Mouse (Mus musculus): Measurements from ENCODE around the gene Ncdn. TPM values are rescaled to one million over a fixed set of nuclear protein-coding genes. Genes with fewer than 3 reads are reported as not detected.

The Ncdn gene
- polyA plus RNA-seq, 1 experiment from 2014 or later: 28.4 TPM

- Histone ChIP-seq H3K9ac (ENCODE audit: low read depth, low read length) (no peak overlapping the region), H3K4me3 (ENCODE audit: low read depth, low read length) (no peak overlapping the region), H3K4me2 (ENCODE audit: low read depth, low read length) (no peak overlapping the region), H3K27me3 (replicated peaks; ENCODE audit: control insufficient read depth, insufficient read depth, low read length) (no peaks in the 10 kb centered on the region), H3K9me3 (ENCODE audit: control insufficient read depth, low read length) (no peaks in the 10 kb centered on the region), H3K36me3 (ENCODE audit: control insufficient read depth, insufficient read depth, low read length) (peaks cover 39% of the 10 kb centered on the region), H3K27ac (replicated peaks; ENCODE audit: low read depth, low read length) (no peak overlapping the region), H3K4me1 (ENCODE audit: control insufficient read depth, insufficient read depth, low read length) (0 out of 2 replicates have a peak, but pooled peaks cover 8% of the 10 kb centered on the region)
- DNase-seq (ENCODE audit: low spot score) (no peak), ATAC-seq (ENCODE audit: low read depth) (no peak)
- 82% methylated on average over 5 of the region's 5 CpGs for WGBS
These were observed 5.1 kb upstream of the Ncdn start for GRCm38 (mm10) chr4:126758299-126758698.

GRCm38 (mm10) chr4:126756766-126757165 is 3.5 kb upstream of the Ncdn start:
- no peak for ATAC-seq (ENCODE audit: low read depth)

GRCm38 (mm10) chr4:126754736-126755374 is 1.6 kb upstream of the Ncdn start:
- Histone ChIP-seq H3K36me3 (ENCODE audit: control insufficient read depth, insufficient read depth, low read length) (peaks cover 21% of the 10 kb centered on the region; the same call in 1 of the 2 replicates), H3K27me3 (replicated peaks; ENCODE audit: control insufficient read depth, insufficient read depth, low read length) (no peaks in the 10 kb centered on the region), H3K4me1 (ENCODE audit: control insufficient read depth, insufficient read depth, low read length) (peaks cover 26% of the 10 kb centered on the region), H3K9ac (ENCODE audit: low read depth, low read length) (peak overlapping the region; percentile 85; the same call in 1 of the 2 replicates), H3K4me2 (ENCODE audit: low read depth, low read length) (peak overlapping the region; percentile 99), H3K27ac (replicated peaks; ENCODE audit: low read depth, low read length) (no peak overlapping the region), H3K4me3 (ENCODE audit: low read depth, low read length) (peak overlapping the region; percentile 92), H3K9me3 (ENCODE audit: control insufficient read depth, low read length) (no peaks in the 10 kb centered on the region)
- ATAC-seq (ENCODE audit: low read depth) (no peak), DNase-seq (ENCODE audit: low spot score) (no peak)
- 47% methylated on average over 12 of the region's 12 CpGs for WGBS

More at GRCm38 (mm10) chr4:126756766-126757165, 3.5 kb upstream of the Ncdn start:
- Histone ChIP-seq H3K36me3 (ENCODE audit: control insufficient read depth, insufficient read depth, low read length) (peaks cover 33% of the 10 kb centered on the region), H3K27me3 (replicated peaks; ENCODE audit: control insufficient read depth, insufficient read depth, low read length) (no peaks in the 10 kb centered on the region), H3K9ac (ENCODE audit: low read depth, low read length) (no peak overlapping the region), H3K4me3 (ENCODE audit: low read depth, low read length) (no peak overlapping the region), H3K9me3 (ENCODE audit: control insufficient read depth, low read length) (no peaks in the 10 kb centered on the region), H3K4me2 (ENCODE audit: low read depth, low read length) (no peak overlapping the region), H3K27ac (replicated peaks; ENCODE audit: low read depth, low read length) (no peak overlapping the region), H3K4me1 (ENCODE audit: control insufficient read depth, insufficient read depth, low read length) (peaks cover 17% of the 10 kb centered on the region)
- WGBS: 73% methylated on average over 4 of the region's 4 CpGs
- no peak for DNase-seq (ENCODE audit: low spot score)

- no peaks in the 10 kb centered on the region for H3K9me3 ChIP-seq (ENCODE audit: control insufficient read depth, low read length)
- no peak for DNase-seq (ENCODE audit: low spot score)
- H3K4me1 ChIP-seq (ENCODE audit: control insufficient read depth, insufficient read depth, low read length): peaks cover 28% of the 10 kb centered on the region
- peak overlapping the region; percentile 92 for H3K4me3 ChIP-seq (ENCODE audit: low read depth, low read length)
- H3K27me3 ChIP-seq (replicated peaks; ENCODE audit: control insufficient read depth, insufficient read depth, low read length): no peaks in the 10 kb centered on the region
- peak overlapping the region; percentile 85 for H3K9ac ChIP-seq (ENCODE audit: low read depth, low read length)
- peak overlapping the region; percentile 99 for H3K4me2 ChIP-seq (ENCODE audit: low read depth, low read length)
- H3K27ac ChIP-seq (replicated peaks; ENCODE audit: low read depth, low read length): peak overlapping the region; percentile 92
- under 1% methylated on average over 12 of the region's 12 CpGs for WGBS
- H3K36me3 ChIP-seq (ENCODE audit: control insufficient read depth, insufficient read depth, low read length): peaks cover 22% of the 10 kb centered on the region; the same call in 1 of the 2 replicates
- no peak for ATAC-seq (ENCODE audit: low read depth)
These were observed 983 bp upstream of the Ncdn start for GRCm38 (mm10) chr4:126754231-126754611.

- Histone ChIP-seq H3K4me1 (ENCODE audit: control insufficient read depth, insufficient read depth, low read length) (peaks cover 28% of the 10 kb centered on the region), H3K4me2 (ENCODE audit: low read depth, low read length) (peak overlapping the region; percentile 99), H3K27me3 (replicated peaks; ENCODE audit: control insufficient read depth, insufficient read depth, low read length) (no peaks in the 10 kb centered on the region), H3K4me3 (ENCODE audit: low read depth, low read length) (peak overlapping the region; percentile 92), H3K27ac (replicated peaks; ENCODE audit: low read depth, low read length) (peak overlapping the region; percentile 92; the same call in 1 of the 2 replicates), H3K36me3 (ENCODE audit: control insufficient read depth, insufficient read depth, low read length) (peaks cover 27% of the 10 kb centered on the region), H3K9me3 (ENCODE audit: control insufficient read depth, low read length) (no peaks in the 10 kb centered on the region), H3K9ac (ENCODE audit: low read depth, low read length) (peak overlapping the region; percentile 85)
- under 1% methylated on average over 23 of the region's 23 CpGs for WGBS
- ATAC-seq (ENCODE audit: low read depth) (peak; percentile 0; the same call in 1 of the 2 replicates), DNase-seq (ENCODE audit: low spot score) (peak; percentile 40)
These were observed 563 bp downstream of the Ncdn start for GRCm38 (mm10) chr4:126752608-126753141.

GRCm38 (mm10) chr4:126752024-126752607 is 1.1 kb downstream of the Ncdn start:
- Histone ChIP-seq H3K4me1 (ENCODE audit: control insufficient read depth, insufficient read depth, low read length) (peaks cover 28% of the 10 kb centered on the region), H3K36me3 (ENCODE audit: control insufficient read depth, insufficient read depth, low read length) (peaks cover 26% of the 10 kb centered on the region), H3K9ac (ENCODE audit: low read depth, low read length) (peak overlapping the region; percentile 85), H3K27me3 (replicated peaks; ENCODE audit: control insufficient read depth, insufficient read depth, low read length) (no peaks in the 10 kb centered on the region), H3K4me3 (ENCODE audit: low read depth, low read length) (peak overlapping the region; percentile 92), H3K9me3 (ENCODE audit: control insufficient read depth, low read length) (no peaks in the 10 kb centered on the region), H3K4me2 (ENCODE audit: low read depth, low read length) (peak overlapping the region; percentile 99), H3K27ac (replicated peaks; ENCODE audit: low read depth, low read length) (no peak overlapping the region)
- DNase-seq (ENCODE audit: low spot score) (no peak), ATAC-seq (ENCODE audit: low read depth) (no peak)
- 3% methylated on average over 13 of the region's 13 CpGs for WGBS

- H3K4me1 ChIP-seq (ENCODE audit: control insufficient read depth, insufficient read depth, low read length): peaks cover 28% of the 10 kb centered on the region
- H3K9me3 ChIP-seq (ENCODE audit: control insufficient read depth, low read length): no peaks in the 10 kb centered on the region
- H3K4me3 ChIP-seq (ENCODE audit: low read depth, low read length): peak overlapping the region; percentile 92
- ATAC-seq (ENCODE audit: low read depth) (no peak), DNase-seq (ENCODE audit: low spot score) (no peak)
- whole genome bisulfite sequencing: 58% methylated on average over 10 of the region's 10 CpGs
- H3K27me3 ChIP-seq (replicated peaks; ENCODE audit: control insufficient read depth, insufficient read depth, low read length): no peaks in the 10 kb centered on the region
- H3K4me2 ChIP-seq (ENCODE audit: low read depth, low read length): peak overlapping the region; percentile 99
- peak overlapping the region; percentile 85 for H3K9ac ChIP-seq (ENCODE audit: low read depth, low read length)
- no peak overlapping the region for H3K27ac ChIP-seq (replicated peaks; ENCODE audit: low read depth, low read length)
- peaks cover 32% of the 10 kb centered on the region for H3K36me3 ChIP-seq (ENCODE audit: control insufficient read depth, insufficient read depth, low read length)
These were observed 1.6 kb downstream of the Ncdn start for GRCm38 (mm10) chr4:126751556-126752023.

- peak overlapping the region; percentile 99 for H3K4me2 ChIP-seq (ENCODE audit: low read depth, low read length)
- DNase-seq (ENCODE audit: low spot score) (no peak), ATAC-seq (ENCODE audit: low read depth) (no peak)
- H3K4me1 ChIP-seq (ENCODE audit: control insufficient read depth, insufficient read depth, low read length): peaks cover 28% of the 10 kb centered on the region
- H3K27ac ChIP-seq (replicated peaks; ENCODE audit: low read depth, low read length): no peak overlapping the region
- H3K9ac ChIP-seq (ENCODE audit: low read depth, low read length): no peak overlapping the region
- no peaks in the 10 kb centered on the region for H3K27me3 ChIP-seq (replicated peaks; ENCODE audit: control insufficient read depth, insufficient read depth, low read length)
- WGBS: 65% methylated on average over 8 of the region's 8 CpGs
- peaks cover 37% of the 10 kb centered on the region for H3K36me3 ChIP-seq (ENCODE audit: control insufficient read depth, insufficient read depth, low read length)
- H3K4me3 ChIP-seq (ENCODE audit: low read depth, low read length): no peak overlapping the region
- no peaks in the 10 kb centered on the region for H3K9me3 ChIP-seq (ENCODE audit: control insufficient read depth, low read length)
These were observed 2.2 kb downstream of the Ncdn start for GRCm38 (mm10) chr4:126750863-126751555.
